Mouse (Mus musculus): Measurements from ENCODE around the gene Tmem88b. TPM values are rescaled to one million over a fixed set of nuclear protein-coding genes. Genes with fewer than 3 reads are reported as not detected.
A peak's percentile ranks its signal among the peaks of the same experiment; 100 is the strongest.

The Tmem88b gene
- not detected in 3 replicates for total RNA-seq (2017)

GRCm38 (mm10) chr4:155785819-155786218 lies at the start of gene Tmem88b:
TSS of gene Tmem88b (minus strand) at chr4:155785874.
- no peak for ATAC-seq (replicated peaks; ENCODE audit: insufficient number of reproducible peaks, low FRiP score, low TSS enrichment, poor library complexity, severe bottlenecking)

GRCm38 (mm10) chr4:155833836-155834235 lies 48.2 kb upstream of the Tmem88b start:
- ATAC-seq (replicated peaks; ENCODE audit: insufficient number of reproducible peaks, low FRiP score, low TSS enrichment, poor library complexity, severe bottlenecking) = peak; percentile 20

DNA sequence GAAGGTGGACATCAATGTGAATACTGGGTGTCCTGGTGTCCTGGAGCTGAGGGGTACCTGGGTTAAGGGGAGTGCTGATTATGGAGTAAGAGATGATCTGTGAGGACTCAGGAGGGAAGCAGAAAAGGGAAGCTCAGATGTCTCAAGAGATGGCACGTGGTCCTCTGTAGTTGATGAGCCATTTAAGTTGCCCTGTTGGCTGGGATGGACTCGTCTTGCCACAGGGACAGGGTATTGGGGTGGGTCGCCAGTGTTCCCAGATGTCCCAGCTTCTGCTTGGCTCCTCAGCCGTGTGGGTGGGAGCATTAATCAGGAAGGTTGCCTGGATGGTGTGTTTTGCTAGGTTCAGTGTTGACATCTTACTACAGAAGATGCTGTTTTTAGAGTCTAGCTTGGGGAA lies 47.6 kb upstream of the Tmem88b start:
- ATAC-seq (replicated peaks; ENCODE audit: insufficient number of reproducible peaks, low FRiP score, low TSS enrichment, poor library complexity, severe bottlenecking) = no peak

DNA sequence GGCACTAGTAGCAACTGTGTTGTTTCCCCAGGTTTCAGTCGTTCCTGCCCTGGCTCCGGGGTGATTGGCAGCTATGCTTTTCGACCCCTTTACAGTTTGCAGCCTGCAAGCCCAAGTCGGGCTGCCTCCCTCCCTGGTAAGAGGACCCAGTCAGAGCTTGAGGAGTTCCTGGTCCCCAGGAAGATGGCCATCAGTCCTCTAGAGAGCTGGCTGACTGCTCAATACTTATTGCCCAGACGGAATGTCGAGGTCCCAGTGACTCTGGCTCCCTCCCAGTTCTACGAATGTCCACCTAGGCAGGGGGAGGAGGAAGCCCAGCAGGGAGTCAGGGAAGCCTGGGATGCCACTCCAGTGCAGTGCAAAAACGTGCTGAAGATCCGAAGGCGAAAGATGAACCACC lies 46.6 kb upstream of the Tmem88b start:
- ATAC-seq (replicated peaks; ENCODE audit: insufficient number of reproducible peaks, low FRiP score, low TSS enrichment, poor library complexity, severe bottlenecking) = no peak

GRCm38 (mm10) chr4:155831831-155832230 lies 46.2 kb upstream of the Tmem88b start:
- ATAC-seq (replicated peaks; ENCODE audit: insufficient number of reproducible peaks, low FRiP score, low TSS enrichment, poor library complexity, severe bottlenecking) = 0 out of 2 replicates have a peak, but pooled peaks have one; percentile 0

DNA sequence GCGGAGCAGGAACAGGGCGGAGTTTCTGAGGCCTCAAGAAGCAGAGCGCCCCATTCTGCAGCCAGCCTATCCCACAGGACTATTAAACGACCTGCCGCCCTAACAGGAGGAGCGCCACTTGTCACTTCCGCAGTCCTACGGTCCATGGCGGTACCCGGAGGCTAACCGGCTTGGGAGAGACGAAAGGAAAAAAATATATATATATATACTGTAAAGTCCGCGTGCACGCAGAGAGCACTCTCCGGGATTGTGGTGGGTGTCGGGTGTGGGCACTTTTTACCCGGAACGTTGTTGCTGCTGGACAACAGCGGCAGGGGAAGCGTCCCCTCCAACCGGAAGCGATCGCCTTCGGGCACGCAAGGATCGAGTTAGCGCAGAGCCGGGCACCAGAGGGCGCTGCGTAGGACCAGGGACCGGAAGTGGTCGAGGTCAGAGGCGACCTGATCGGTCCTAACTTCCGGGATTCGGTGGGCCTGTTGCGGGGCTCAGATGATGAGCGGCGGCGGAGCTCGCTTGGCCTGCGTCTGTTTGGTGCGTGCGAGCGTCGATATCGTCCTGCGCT lies 45.6 kb upstream of the Tmem88b start, which contains the start of gene Aurkaip1:
TSS of gene Aurkaip1 (plus strand) at position 68 of the 562 bp plus-strand sequence.
- ATAC-seq (replicated peaks; ENCODE audit: insufficient number of reproducible peaks, low FRiP score, low TSS enrichment, poor library complexity, severe bottlenecking) = peak; percentile 92

- no peak for ATAC-seq (replicated peaks; ENCODE audit: insufficient number of reproducible peaks, low FRiP score, low TSS enrichment, poor library complexity, severe bottlenecking)
These were observed 44.9 kb upstream of the Tmem88b start for GRCm38 (mm10) chr4:155830596-155830995.

DNA sequence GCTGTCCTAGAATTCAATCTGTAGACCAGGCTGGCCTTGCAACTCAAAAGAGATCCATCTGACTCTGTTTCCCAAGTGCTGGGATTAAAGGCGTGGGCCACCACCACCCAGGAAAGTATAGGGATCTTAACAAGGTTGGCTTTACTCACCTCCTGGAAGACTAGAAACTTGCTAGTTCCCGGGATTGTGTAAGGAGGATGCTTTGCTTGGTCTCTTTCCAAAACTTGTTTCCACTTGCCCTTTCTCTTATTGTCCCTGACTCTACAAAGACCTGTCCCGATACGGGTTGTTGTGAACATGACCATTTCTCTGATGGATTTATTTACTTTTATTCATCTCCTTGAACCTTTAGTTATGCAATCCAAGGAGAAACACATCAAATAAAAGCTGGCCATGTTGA lies 44.2 kb upstream of the Tmem88b start:
- no peak for ATAC-seq (replicated peaks; ENCODE audit: insufficient number of reproducible peaks, low FRiP score, low TSS enrichment, poor library complexity, severe bottlenecking)

DNA sequence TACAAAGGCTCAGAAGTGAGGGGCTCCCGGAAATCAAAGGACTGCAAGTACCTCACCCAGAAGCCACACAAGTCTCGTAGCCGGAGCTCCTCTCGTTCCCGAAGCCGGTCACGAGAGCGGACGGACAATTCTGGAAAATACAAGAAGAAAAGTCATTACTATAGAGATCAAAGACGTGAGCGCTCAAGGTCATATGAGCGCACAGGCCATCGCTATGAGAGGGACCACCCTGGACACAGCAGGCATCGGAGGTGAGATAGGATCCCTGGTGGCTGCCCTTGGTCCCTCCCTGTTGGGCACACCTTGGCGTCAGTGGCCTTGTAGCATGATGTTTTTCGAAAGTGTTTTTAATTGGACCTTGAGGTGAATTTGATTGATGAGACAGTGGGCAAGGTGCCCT lies 37.8 kb upstream of the Tmem88b start:
- no peak; the same call in 1 of the 2 replicates for ATAC-seq (replicated peaks; ENCODE audit: insufficient number of reproducible peaks, low FRiP score, low TSS enrichment, poor library complexity, severe bottlenecking)

- ATAC-seq (replicated peaks; ENCODE audit: insufficient number of reproducible peaks, low FRiP score, low TSS enrichment, poor library complexity, severe bottlenecking) = no peak
These were observed 35.4 kb upstream of the Tmem88b start for GRCm38 (mm10) chr4:155821025-155821424.

- ATAC-seq (replicated peaks; ENCODE audit: insufficient number of reproducible peaks, low FRiP score, low TSS enrichment, poor library complexity, severe bottlenecking) = no peak
These were observed 31.9 kb upstream of the Tmem88b start for GRCm38 (mm10) chr4:155817533-155817932.

DNA sequence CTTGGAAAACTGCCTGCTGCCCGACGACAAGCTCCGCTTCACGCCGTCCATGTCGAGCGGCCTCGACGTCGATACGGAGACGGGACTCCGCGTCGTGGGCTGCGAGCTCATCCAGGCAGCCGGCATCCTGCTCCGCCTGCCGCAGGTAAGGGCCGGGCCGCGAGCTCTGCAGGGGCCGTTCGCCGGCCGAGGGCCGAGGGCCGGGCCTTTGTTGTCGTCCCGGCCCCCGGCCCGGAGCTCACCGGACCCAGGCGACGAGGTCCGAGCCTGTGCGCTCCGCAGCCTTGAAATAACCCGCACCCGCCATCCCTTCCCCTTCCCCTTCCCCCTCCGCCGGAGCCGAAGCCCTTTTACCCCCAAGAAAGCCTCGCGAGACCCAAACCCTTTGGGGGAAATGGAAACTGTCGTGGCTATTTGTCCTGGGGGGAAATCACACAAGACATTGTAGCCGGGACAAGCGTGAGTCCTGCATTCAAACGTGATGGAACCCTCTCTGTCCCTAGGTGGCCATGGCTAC lies 27.0 kb upstream of the Tmem88b start:
- ATAC-seq (replicated peaks; ENCODE audit: insufficient number of reproducible peaks, low FRiP score, low TSS enrichment, poor library complexity, severe bottlenecking) = no peak

DNA sequence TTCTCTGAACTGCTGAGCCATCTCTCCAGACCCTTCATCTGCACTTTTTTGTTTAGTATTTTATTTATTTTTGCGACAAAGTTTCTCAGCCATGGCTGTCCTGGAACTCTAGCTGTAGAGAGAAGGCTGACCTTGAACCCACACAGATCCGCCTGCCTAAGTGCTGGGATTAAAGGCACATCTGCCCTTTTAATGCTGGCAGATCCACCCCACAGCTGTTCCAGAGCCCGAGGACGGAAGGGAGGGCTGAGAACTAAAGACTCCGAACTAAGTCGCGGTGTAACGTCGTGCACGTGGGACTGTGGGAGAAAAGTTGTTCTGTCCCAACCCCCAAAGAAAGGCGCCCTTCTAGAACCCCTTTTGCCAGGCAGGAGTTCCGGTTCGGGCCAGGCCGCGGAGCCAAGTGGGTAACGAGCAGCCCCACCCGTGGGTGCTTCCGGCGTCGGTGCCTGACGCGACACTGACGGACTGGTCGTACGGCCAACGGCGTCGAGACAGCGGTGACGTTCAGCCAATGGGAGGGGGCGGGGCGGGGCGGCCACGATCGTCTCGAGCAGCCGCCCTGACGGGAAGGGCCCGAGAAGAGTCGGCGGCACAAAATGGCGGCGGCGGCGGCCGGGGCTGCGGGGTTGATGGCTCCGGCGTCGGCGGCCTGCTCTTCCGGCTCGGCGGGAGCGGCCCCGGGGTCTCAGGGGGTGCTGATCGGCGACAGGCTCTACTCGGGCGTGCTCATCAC lies 26.4 kb upstream of the Tmem88b start, which contains the start of gene Ccnl2:
TSS of gene Ccnl2 (plus strand) at position 561 of the 736 bp plus-strand sequence.
- ATAC-seq (replicated peaks; ENCODE audit: insufficient number of reproducible peaks, low FRiP score, low TSS enrichment, poor library complexity, severe bottlenecking) = peak; percentile 99

GRCm38 (mm10) chr4:155807841-155808240 lies 22.2 kb upstream of the Tmem88b start:
- no peak for ATAC-seq (replicated peaks; ENCODE audit: insufficient number of reproducible peaks, low FRiP score, low TSS enrichment, poor library complexity, severe bottlenecking)

DNA sequence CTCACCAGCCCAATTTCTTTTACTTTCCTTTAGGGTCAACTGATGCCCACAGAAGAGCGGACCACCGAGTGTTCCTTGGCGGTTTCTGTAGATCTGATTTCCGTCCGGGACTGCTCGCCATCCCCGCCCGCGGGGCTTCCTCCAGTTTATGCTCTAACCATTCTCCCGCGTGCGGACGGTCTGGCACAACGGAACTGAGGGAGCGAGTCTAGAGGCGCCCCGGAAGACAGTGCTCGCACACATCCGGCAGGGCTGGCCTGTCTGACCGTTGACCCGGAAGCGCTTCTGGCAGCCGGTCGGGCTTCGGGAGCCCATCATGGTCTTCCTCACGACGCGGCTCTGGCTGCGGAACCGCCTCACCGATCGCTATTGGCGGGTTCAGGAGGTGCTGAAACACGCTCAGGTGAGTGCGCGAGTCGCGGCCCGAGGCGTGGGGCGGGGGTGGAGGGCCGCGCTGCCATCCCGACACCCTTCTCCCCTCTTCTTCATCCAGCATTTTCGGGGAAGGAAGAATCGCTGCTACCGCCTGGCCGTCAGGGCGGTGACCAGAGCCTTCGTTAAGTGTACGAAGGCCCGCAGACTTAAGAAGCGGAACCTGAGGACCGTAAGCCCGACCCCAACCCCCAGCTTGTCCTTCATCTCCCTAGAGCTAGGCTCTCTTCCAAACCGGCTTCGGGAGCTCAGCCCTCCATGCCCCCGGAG lies 17.8 kb upstream of the Tmem88b start:
- peak; percentile 99 for ATAC-seq (replicated peaks; ENCODE audit: insufficient number of reproducible peaks, low FRiP score, low TSS enrichment, poor library complexity, severe bottlenecking)

DNA sequence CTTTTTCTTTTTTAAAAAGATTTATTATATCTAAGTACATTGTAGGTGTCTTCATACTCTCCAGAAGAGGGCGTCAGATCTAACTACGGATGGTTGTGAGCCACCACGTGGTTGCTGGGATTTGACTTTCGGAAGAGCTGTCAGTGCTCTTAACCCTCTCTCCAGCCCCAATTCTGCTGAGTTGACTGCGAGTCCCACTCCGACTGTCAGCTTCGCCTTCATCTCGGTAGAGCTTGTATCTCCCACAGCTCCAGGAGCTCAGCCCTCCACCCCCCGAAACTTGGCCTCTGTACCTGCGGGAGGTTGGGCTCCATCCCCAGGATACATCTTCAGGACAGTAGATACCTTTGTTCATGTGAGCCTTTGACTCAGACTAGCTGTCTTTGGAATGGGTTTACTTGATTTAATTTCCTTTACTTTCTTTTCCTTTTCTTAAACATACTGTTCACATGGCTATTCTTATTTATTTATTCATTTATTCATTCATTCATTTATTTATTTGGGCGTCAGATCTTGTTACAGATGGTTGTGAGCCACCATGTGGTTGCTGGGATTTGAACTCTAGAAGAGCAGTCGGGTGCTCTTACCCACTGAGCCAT lies 17.2 kb upstream of the Tmem88b start, which contains the start of gene Mrpl20:
TSS of gene Mrpl20 (plus strand) at position 138 of the 599 bp plus-strand sequence.
- ATAC-seq (replicated peaks; ENCODE audit: insufficient number of reproducible peaks, low FRiP score, low TSS enrichment, poor library complexity, severe bottlenecking) = no peak; the same call in 1 of the 2 replicates

GRCm38 (mm10) chr4:155802075-155802474 lies 16.4 kb upstream of the Tmem88b start:
- ATAC-seq (replicated peaks; ENCODE audit: insufficient number of reproducible peaks, low FRiP score, low TSS enrichment, poor library complexity, severe bottlenecking) = no peak

DNA sequence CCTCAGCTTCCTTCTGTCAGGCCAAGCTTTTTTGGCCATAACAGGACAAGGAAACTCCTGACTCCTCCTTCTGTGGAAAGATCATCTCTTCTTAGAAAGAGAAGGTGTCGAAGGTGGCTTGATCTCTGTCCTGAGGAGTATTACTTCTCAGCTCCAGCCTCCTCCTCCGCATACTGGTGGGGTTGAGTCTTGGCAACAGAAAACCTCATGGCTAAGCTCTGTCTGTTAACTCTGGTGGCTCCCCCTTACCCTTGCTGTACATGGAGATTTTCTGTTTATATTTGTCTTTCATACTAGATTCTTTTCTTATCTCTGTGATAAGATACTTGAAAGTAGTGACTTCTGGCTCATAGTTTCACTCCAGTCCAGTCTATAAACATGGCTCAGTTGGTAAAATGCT lies 8.1 kb upstream of the Tmem88b start:
- ATAC-seq (replicated peaks; ENCODE audit: insufficient number of reproducible peaks, low FRiP score, low TSS enrichment, poor library complexity, severe bottlenecking) = no peak
